Mouse (Mus musculus): ENCODE measurements around the gene Gm17018. TPM values are rescaled to one million over a fixed set of nuclear protein-coding genes. Genes with fewer than 3 reads are reported as not detected.
"Not testable (repeated sequence)": the region's sequence is repeated elsewhere in the genome, so short reads cannot be mapped to it uniquely, and the experiment has no call there.

Gene Gm17018
- polyA plus RNA-seq, 1 experiment from 2014 or later = 35.0 TPM

- H3K4me1 ChIP-seq = peaks cover 42% of the 10 kb centered on the region
- WGBS = 29% methylated on average over 6 of the region's 6 CpGs
- no peak overlapping the region for H3K4me3 ChIP-seq
- no peak overlapping the region for H3K27ac ChIP-seq
- H3K9me3 ChIP-seq = no peaks in the 10 kb centered on the region
- H3K27me3 ChIP-seq (ENCODE audit: insufficient read depth, poor library complexity, severe bottlenecking) = peaks cover 55% of the 10 kb centered on the region
- no peaks in the 10 kb centered on the region for H3K36me3 ChIP-seq
- DNase-seq (ENCODE audit: low spot score) = no peak
Measured at GRCm38 (mm10) chr19:45535929-45536328, 24.5 kb upstream of the Gm17018 start.

DNA sequence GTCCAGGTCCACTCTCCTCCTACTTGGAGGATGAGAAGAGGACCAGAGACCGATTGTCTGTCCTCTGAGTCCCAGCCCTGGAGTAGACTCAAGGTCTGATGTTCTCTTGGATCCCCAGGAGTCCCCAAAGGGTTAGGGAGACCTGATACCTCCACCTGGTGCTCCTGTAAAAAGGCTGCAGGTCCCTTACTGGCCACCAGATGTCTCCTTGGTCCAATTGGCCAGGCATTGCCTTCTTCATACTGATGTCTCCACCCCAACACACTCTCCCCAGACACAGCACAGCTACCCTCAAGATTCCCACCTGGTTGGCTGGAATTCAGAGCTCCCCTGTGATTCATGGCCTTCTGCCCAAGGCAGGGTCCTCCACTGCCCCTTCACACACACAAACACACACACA, 22.9 kb upstream of the Gm17018 start:
- peaks cover 71% of the 10 kb centered on the region for H3K27me3 ChIP-seq (ENCODE audit: insufficient read depth, poor library complexity, severe bottlenecking)
- H3K9me3 ChIP-seq = no peaks in the 10 kb centered on the region

DNA sequence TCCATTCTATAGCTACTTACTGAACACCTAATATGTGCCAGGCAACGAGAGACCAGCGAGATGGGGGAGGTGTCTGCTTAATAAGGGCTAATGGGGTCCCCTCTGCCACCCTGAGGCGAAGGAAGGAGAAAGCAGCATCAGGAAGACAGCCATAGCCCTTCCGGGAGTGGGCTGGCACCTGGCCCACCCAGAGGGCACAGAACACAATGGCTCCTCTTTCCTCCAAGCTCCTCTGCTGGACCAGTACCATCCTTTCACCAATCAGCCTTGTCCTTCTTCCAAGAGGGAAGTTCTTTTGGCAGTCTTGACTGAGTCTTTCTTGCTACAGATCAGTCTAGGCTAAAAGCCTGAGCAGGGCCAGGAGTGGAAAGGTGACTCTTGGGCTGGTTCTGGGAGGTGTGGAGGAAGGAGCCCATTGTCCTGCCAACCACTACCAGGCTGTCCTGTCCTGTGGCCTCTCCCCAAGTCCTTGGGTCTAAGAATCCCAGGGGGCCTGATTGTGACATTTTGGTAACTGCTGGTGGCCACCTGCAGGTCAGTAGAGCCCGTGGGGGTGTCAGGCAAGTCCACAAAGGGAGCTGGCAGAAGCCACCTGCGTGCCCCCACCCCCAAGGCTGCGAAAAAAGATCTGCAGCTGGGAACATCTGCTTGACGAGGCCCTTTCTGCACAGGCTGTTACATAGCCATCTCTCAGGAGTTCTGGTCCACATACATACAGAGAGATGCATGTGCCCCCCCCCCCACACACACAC, 19.6 kb upstream of the Gm17018 start:
- Histone ChIP-seq H3K4me1 (peaks cover 34% of the 10 kb centered on the region), H3K4me3 (peak overlapping the region; percentile 59), H3K27ac (peak overlapping the region; percentile 79), H3K36me3 (no peaks in the 10 kb centered on the region), H3K27me3 (ENCODE audit: insufficient read depth, poor library complexity, severe bottlenecking) (peaks cover 91% of the 10 kb centered on the region), H3K9me3 (no peaks in the 10 kb centered on the region)
- WGBS = 27% methylated on average over 8 of the region's 8 CpGs
- no peak for DNase-seq (ENCODE audit: low spot score)

More for the DNA sequence above, 22.9 kb upstream of the Gm17018 start:
- 39% methylated on average over 1 of the region's 1 CpGs for WGBS
- H3K4me3 ChIP-seq = no peak overlapping the region
- H3K27ac ChIP-seq = no peak overlapping the region
- DNase-seq (ENCODE audit: low spot score) = no peak
- no peaks in the 10 kb centered on the region for H3K36me3 ChIP-seq
- peaks cover 37% of the 10 kb centered on the region for H3K4me1 ChIP-seq

GRCm38 (mm10) chr19:45541409-45542041, 18.9 kb upstream of the Gm17018 start:
- Histone ChIP-seq H3K27ac (peak overlapping the region; percentile 79), H3K27me3 (ENCODE audit: insufficient read depth, poor library complexity, severe bottlenecking) (peaks cover 91% of the 10 kb centered on the region), H3K36me3 (no peaks in the 10 kb centered on the region), H3K4me1 (peaks cover 32% of the 10 kb centered on the region), H3K4me3 (peak overlapping the region; percentile 59), H3K9me3 (no peaks in the 10 kb centered on the region)
- WGBS = 0% methylated on average over 42 of the region's 58 CpGs
- no peak for DNase-seq (ENCODE audit: low spot score)

DNA sequence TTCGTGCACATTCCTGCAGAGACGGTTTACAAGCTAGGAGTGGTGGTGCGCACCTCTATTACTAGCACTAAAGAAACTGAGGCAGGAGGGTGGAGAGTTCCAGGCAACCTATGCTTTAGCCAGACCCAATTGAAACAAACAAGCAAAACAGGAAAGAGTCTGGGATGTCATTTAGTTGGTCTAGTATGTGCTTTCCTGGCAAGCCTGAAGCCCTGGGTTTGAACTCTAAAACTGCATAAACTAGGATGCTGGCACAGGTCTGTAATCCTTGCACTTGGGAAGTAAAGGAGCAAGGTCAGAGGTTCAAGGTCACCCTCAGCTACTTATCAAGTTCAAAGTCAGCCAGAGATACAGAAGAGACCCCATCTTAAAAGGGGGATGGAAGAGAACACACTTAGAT, 18.4 kb upstream of the Gm17018 start:
- DNase-seq (ENCODE audit: low spot score) = no peak
- peaks cover 33% of the 10 kb centered on the region for H3K4me1 ChIP-seq
- peak overlapping the region; percentile 79 for H3K27ac ChIP-seq
- peak overlapping the region; percentile 59 for H3K4me3 ChIP-seq
- H3K27me3 ChIP-seq (ENCODE audit: insufficient read depth, poor library complexity, severe bottlenecking) = peaks cover 92% of the 10 kb centered on the region
- H3K9me3 ChIP-seq = no peaks in the 10 kb centered on the region
- H3K36me3 ChIP-seq = no peaks in the 10 kb centered on the region
- 17% methylated on average over 3 of the region's 3 CpGs for WGBS

DNA sequence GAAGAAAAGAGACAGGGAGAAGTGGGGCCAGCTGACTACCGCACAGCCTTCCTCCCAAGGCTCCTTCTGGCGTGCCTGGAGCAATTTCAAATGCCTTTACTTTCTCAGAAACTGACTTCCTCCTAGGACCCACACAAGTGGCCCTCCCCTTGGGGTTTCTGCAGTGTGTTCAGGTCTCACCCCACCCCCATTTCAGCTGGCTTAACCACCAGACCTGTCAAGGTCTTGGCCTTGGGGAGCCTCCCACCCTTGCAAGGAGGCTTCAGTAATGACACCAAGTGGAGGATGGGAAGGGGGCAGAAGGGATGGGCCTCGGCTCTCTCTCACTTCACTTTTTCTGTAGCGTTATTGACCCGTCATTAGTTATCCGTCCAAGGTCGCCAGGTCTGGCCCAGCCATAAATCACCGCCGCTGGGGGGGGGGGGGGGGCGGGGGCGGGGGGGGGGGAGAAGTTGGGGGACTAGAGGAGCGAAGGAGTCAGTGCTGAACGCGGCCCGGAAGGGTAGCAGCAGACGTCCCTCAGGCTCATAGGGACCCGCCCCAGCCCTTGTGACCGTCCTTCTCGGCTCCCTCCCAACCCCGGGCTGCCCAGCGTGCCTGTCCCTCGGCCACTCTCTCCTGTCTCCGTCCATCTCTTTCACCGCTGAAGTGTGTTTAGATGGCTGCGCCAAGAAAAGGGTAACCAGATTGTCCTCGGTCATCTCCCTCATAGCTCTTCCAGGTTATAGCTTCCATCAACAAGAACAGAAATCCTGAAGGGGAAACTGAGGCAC, 16.1 kb upstream of the Gm17018 start:
- H3K27me3 ChIP-seq (ENCODE audit: insufficient read depth, poor library complexity, severe bottlenecking) = peaks cover 83% of the 10 kb centered on the region
- 2% methylated on average over 20 of the region's 26 CpGs for WGBS
- peak overlapping the region; percentile 26; the same call in 1 of the 2 replicates for H3K27ac ChIP-seq
- DNase-seq (ENCODE audit: low spot score) = no peak
- H3K4me3 ChIP-seq = peak overlapping the region; percentile 59
- no peaks in the 10 kb centered on the region for H3K9me3 ChIP-seq
- no peaks in the 10 kb centered on the region for H3K36me3 ChIP-seq
- H3K4me1 ChIP-seq = peaks cover 49% of the 10 kb centered on the region

- Histone ChIP-seq H3K9me3 (no peaks in the 10 kb centered on the region), H3K4me1 (peaks cover 49% of the 10 kb centered on the region), H3K27me3 (ENCODE audit: insufficient read depth, poor library complexity, severe bottlenecking) (peaks cover 83% of the 10 kb centered on the region), H3K36me3 (no peaks in the 10 kb centered on the region), H3K4me3 (peak overlapping the region; percentile 59), H3K27ac (peak overlapping the region; percentile 26; the same call in 1 of the 2 replicates)
- DNase-seq (ENCODE audit: low spot score) = peak; percentile 91
- under 1% methylated on average over 30 of the region's 30 CpGs for WGBS
Measured at GRCm38 (mm10) chr19:45544925-45545321, 15.5 kb upstream of the Gm17018 start.

DNA sequence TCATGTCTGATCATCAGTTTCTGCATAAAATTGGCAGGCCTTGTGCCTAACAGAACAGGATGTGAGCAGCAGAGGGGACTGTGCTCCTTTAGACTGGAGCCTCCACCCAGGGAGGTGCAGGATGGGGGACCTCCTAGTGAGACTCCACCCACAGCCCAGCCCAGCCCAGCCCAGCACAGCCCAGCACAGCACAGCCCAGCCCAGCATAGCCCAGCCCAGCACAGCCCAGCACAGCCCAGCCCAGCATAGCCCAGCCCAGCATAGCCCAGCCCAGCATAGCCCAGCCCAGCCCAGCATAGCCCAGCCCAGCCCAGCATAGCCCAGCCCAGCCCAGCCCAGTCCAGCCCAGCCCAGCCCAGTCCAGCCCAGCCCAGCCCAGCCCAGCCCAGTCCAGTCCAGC, 12.2 kb upstream of the Gm17018 start:
- not testable (repeated sequence) for H3K9me3 ChIP-seq, H3K4me3 ChIP-seq, H3K27ac ChIP-seq
- Histone ChIP-seq H3K27me3 (ENCODE audit: insufficient read depth, poor library complexity, severe bottlenecking) (peaks cover 54% of the 10 kb centered on the region), H3K4me1 (peaks cover 34% of the 10 kb centered on the region), H3K36me3 (peaks cover 11% of the 10 kb centered on the region)
- peak; percentile 95 for DNase-seq (ENCODE audit: low spot score)

- WGBS = 85% methylated on average over 23 of the region's 23 CpGs
- H3K4me3 ChIP-seq = no peak overlapping the region
- H3K4me1 ChIP-seq = peaks cover 27% of the 10 kb centered on the region
- peak overlapping the region; percentile 65; the same call in 1 of the 2 replicates for H3K27ac ChIP-seq
- H3K36me3 ChIP-seq = peaks cover 22% of the 10 kb centered on the region
- peaks cover 43% of the 10 kb centered on the region for H3K27me3 ChIP-seq (ENCODE audit: insufficient read depth, poor library complexity, severe bottlenecking)
- DNase-seq (ENCODE audit: low spot score) = no peak
- H3K9me3 ChIP-seq = no peaks in the 10 kb centered on the region
Measured at GRCm38 (mm10) chr19:45549128-45549915, 11.1 kb upstream of the Gm17018 start.

DNA sequence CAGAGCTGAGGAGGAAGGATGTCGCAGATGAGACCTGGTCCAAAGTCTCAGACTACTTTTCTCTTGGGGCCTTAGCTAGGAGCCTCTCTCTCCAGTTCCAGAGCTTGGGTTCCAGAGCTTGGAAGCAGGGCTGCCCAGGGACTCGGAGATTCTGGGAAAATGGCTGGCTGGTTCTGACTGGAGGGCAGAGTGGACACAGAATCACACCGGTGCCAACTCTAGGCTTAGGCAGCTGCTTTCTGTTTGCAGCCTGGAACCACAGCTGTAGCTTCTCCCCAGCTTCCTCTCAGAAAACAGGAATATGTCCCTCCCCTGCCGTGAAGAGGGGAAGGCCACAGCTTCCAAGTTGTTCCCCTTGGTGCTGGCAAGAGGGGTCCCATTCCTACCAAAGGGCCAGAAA, 10.5 kb upstream of the Gm17018 start:
- H3K4me1 ChIP-seq = peaks cover 21% of the 10 kb centered on the region
- no peak overlapping the region for H3K4me3 ChIP-seq
- peaks cover 28% of the 10 kb centered on the region for H3K36me3 ChIP-seq
- DNase-seq (ENCODE audit: low spot score) = no peak
- no peaks in the 10 kb centered on the region for H3K9me3 ChIP-seq
- H3K27me3 ChIP-seq (ENCODE audit: insufficient read depth, poor library complexity, severe bottlenecking) = peaks cover 38% of the 10 kb centered on the region
- WGBS = 78% methylated on average over 4 of the region's 4 CpGs
- 0 out of 2 replicates have a peak overlapping the region, but pooled peaks have one; percentile 59 for H3K27ac ChIP-seq

DNA sequence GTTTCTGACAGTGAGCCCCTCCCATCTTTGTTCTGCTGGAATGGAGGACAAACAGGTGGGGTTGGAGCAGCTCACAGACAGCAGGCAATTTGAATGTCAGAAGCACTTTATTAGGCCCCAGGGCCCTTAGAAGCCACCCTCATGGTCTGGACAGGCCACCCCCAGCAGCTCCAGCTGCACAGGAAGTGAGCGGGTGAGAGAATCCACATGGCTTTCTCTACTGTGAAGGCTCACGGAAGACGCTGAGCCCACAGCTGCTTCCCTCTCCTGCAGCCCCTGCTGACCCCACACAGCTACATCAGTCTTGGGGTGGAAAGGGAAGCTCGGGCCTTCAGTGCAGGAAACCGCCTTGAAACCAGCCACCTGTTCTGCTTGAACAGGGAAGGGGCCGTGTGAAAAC, 8.2 kb upstream of the Gm17018 start:
- WGBS = 60% methylated on average over 6 of the region's 6 CpGs
- Histone ChIP-seq H3K27me3 (ENCODE audit: insufficient read depth, poor library complexity, severe bottlenecking) (peaks cover 16% of the 10 kb centered on the region), H3K27ac (no peak overlapping the region), H3K4me3 (no peak overlapping the region), H3K36me3 (peaks cover 47% of the 10 kb centered on the region), H3K9me3 (no peaks in the 10 kb centered on the region), H3K4me1 (peaks cover 14% of the 10 kb centered on the region)
- no peak for DNase-seq (ENCODE audit: low spot score)

DNA sequence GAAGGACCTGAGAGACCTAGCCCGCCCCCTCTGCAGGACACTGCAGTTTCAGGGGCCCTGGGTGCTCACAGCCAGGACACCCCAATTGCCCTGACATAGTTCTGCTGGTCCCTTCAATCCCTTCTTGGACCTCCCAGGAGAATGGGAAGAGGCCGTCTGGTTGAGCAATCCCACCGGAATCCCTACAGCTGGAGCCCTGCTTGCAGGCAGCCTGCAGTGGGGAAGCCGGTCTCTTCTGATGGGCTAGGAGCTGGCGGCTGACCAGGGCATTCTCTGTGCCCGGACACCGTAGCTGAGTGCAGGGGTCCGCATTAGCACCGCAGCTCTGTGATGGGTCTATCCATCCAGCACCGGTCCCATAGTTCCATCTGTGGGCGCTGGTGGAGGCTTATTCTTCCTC, 6.3 kb upstream of the Gm17018 start:
- Histone ChIP-seq H3K36me3 (peaks cover 58% of the 10 kb centered on the region), H3K27ac (no peak overlapping the region)
- WGBS = 89% methylated on average over 11 of the region's 11 CpGs

More for the DNA sequence above, 6.3 kb upstream of the Gm17018 start:
- no peaks in the 10 kb centered on the region for H3K9me3 ChIP-seq
- no peaks in the 10 kb centered on the region for H3K4me1 ChIP-seq
- peaks cover 11% of the 10 kb centered on the region for H3K27me3 ChIP-seq (ENCODE audit: insufficient read depth, poor library complexity, severe bottlenecking)
- H3K4me3 ChIP-seq = no peak overlapping the region
- no peak for DNase-seq (ENCODE audit: low spot score)

Measured in heart, embryonic 10.5 days (tissue).